Mouse (Mus musculus): ENCODE data around the gene 1700020L24Rik.

DNA sequence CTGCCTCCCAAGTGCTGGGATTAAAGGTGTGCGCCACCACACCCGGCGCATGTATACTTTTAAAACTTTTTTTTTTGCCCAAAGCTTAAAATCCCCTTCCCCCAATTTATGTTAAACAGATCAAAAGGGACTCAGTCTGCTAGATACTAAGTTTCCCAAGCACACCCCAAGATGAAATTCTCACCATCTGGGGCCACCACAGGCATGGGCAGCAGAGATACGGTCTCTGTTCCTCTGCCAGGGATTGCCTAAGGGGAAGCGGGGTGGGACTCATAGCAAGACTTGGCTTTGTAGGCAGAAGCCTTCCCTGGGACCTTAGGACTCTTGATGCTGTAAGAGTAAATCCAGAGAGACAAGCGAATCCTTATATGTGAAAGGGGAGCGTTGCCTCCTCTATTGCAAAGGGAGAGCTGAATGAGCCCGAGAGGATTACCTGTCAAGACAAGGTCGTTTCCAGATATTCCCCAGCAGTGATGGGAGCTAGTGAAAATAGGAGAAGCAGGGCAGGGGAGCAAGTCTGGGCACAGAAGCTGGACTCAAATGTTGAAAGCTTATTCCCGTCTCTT is 24.1 kb downstream of the 1700020L24Rik start:
- TF ChIP-seq MYOD1 (IDR thresholded peaks at IDR 0.05; ENCODE audit: control insufficient read depth, insufficient read length, low read depth) (no peak), CTCF (IDR thresholded peaks at IDR 0.05; ENCODE audit: control insufficient read depth, insufficient read depth, insufficient read length) (no peak)
